Mouse (Mus musculus) stomach, embryonic 15.5 days (tissue): ENCODE data around the gene Obp2b. TPM values are rescaled to one million over a fixed set of nuclear protein-coding genes. Genes with fewer than 3 reads are reported as not detected.

ENCODE experiments used
- ATAC-seq: fragments of 200-750 bp; cut with Nextera tagmentation; 2 replicates; pipeline ENCODE4 v1.8.0; 2017; ENCODE audit warnings: low read depth, moderate number of reproducible peaks, moderate TSS enrichment; ENCODE audit not compliant: insufficient read depth, low FRiP score
- H3K27ac ChIP-seq: fragments of 300-500 bp; sonication (generic); 2 replicates; pipeline ENCODE4 v1.5.1; 2015; ENCODE audit warnings: mild to moderate bottlenecking, inconsistent platforms
- H3K27me3 ChIP-seq: fragments of 300-500 bp; sonication (generic); replicated peaks from 2 replicates; pipeline ENCODE4 v1.6.1; 2015; ENCODE audit warnings: inconsistent platforms
- H3K36me3 ChIP-seq: fragments of 300-500 bp; sonication (generic); 2 replicates; pipeline ENCODE4 v1.6.1; 2015; ENCODE audit warnings: inconsistent platforms
- H3K4me1 ChIP-seq: fragments of 300-500 bp; sonication (generic); 2 replicates; pipeline ENCODE4 v1.6.1; 2015; ENCODE audit warnings: inconsistent platforms
- H3K4me2 ChIP-seq: fragments of 300-500 bp; sonication (generic); 2 replicates; pipeline ENCODE4 v1.6.1; 2015; ENCODE audit warnings: mild to moderate bottlenecking, inconsistent platforms
- H3K4me3 ChIP-seq: fragments of 300-500 bp; sonication (generic); replicated peaks from 2 replicates; pipeline ENCODE4 v1.5.1; 2015; ENCODE audit warnings: inconsistent platforms
- H3K9ac ChIP-seq: fragments of 300-500 bp; sonication (generic); 2 replicates; pipeline ENCODE4 v1.6.1; 2015; ENCODE audit warnings: inconsistent platforms
- H3K9me3 ChIP-seq: fragments of 300-500 bp; sonication (generic); 2 replicates; pipeline ENCODE4 v1.6.1; 2016; ENCODE audit warnings: inconsistent platforms
- WGBS: fragments of 180-500 bp; shearing (Covaris S2); methylation state at CpG from one replicate; pipeline ENCODE4 v1.1.7; 2015; 5-methylcytosine and 5-hydroxymethylcytosine counted together
- polyA plus RNA-seq: library from polyadenylated mRNA; unstranded; fragments of >200 nt; fragmentation: Nextera tagmentation; extraction: Ambion mirVana; gene quantifications from 2 replicates; pipeline ENCODE4 v1.2.1, GENCODE M21; 2015

The Obp2b gene
- polyA plus RNA-seq, 1 experiment from 2014 or later, result not detected

GRCm38 (mm10) chr2:25780921-25781320, 44.1 kb downstream of the Obp2b start:
- H3K4me3 ChIP-seq, result no peak overlapping the region
- H3K27ac ChIP-seq, result no peak overlapping the region
- no peaks in the 10 kb centered on the region for H3K4me1 ChIP-seq
- H3K36me3 ChIP-seq, result no peaks in the 10 kb centered on the region
- H3K27me3 ChIP-seq, result no peaks in the 10 kb centered on the region
- H3K4me2 ChIP-seq, result no peak overlapping the region
- H3K9ac ChIP-seq, result no peak overlapping the region
- 34% methylated on average over 4 of the region's 4 CpGs for WGBS
- ATAC-seq, result no peak
- H3K9me3 ChIP-seq, result no peaks in the 10 kb centered on the region

- H3K9ac ChIP-seq, result no peak within 1 kb of the TSS
- WGBS, result 88% methylated on average over 3 of the region's 3 CpGs
- H3K9me3 ChIP-seq, result no peaks in the 10 kb centered on the region
- H3K4me1 ChIP-seq, result no peaks in the 10 kb centered on the region
- H3K36me3 ChIP-seq, result no peaks in the 10 kb centered on the region
- no peak within 1 kb of the TSS for H3K4me2 ChIP-seq
- no peaks in the 10 kb centered on the region for H3K27me3 ChIP-seq
- no peak for ATAC-seq
- no peak within 1 kb of the TSS for H3K27ac ChIP-seq
- no peak within 1 kb of the TSS for H3K4me3 ChIP-seq
These were observed 45.1 kb downstream of the Obp2b start, which contains the start of gene Gm13539 for GRCm38 (mm10) chr2:25781957-25782356. Gm13539 (plus strand) TSS chr2:25782257.

- Histone ChIP-seq H3K4me1 (no peaks in the 10 kb centered on the region), H3K36me3 (no peaks in the 10 kb centered on the region), H3K27me3 (no peaks in the 10 kb centered on the region), H3K27ac (no peak overlapping the region), H3K4me2 (no peak overlapping the region), H3K9ac (no peak overlapping the region), H3K9me3 (no peaks in the 10 kb centered on the region), H3K4me3 (no peak overlapping the region)
- ATAC-seq, result no peak
- 55% methylated on average over 5 of the region's 5 CpGs for WGBS
These were observed 48.9 kb downstream of the Obp2b start for GRCm38 (mm10) chr2:25785573-25786322.

GRCm38 (mm10) chr2:25789092-25789491, 52.3 kb downstream of the Obp2b start:
- Histone ChIP-seq H3K9me3 (no peaks in the 10 kb centered on the region), H3K4me2 (no peak overlapping the region), H3K36me3 (no peaks in the 10 kb centered on the region), H3K27me3 (no peaks in the 10 kb centered on the region), H3K4me1 (no peaks in the 10 kb centered on the region), H3K27ac (no peak overlapping the region), H3K4me3 (no peak overlapping the region), H3K9ac (no peak overlapping the region)
- 77% methylated on average over 3 of the region's 3 CpGs for WGBS
- no peak for ATAC-seq

Other genes with a start within 250 kb of the Obp2b start
- not detected in 2 replicates for gene Lcn12, start 243.1 kb upstream of the Obp2b start, polyA plus RNA-seq
- 64.4 and 71.4 TPM in 2 replicates for gene Fbxw5, start 236.3 kb upstream of the Obp2b start, polyA plus RNA-seq
- gene C8g, start 235.3 kb upstream of the Obp2b start, polyA plus RNA-seq, result 8.3 and 8.6 TPM in 2 replicates
- 29.4 and 31.2 TPM in 2 replicates for gene Traf2, start 190.1 kb upstream of the Obp2b start, polyA plus RNA-seq
- gene Edf1, start 179.2 kb upstream of the Obp2b start, polyA plus RNA-seq, result 371 and 375 TPM in 2 replicates
- 74.5 and 104 TPM in 2 replicates for gene Mamdc4, start 162.2 kb upstream of the Obp2b start, polyA plus RNA-seq
- gene Phpt1, start 161.8 kb upstream of the Obp2b start, polyA plus RNA-seq, result 144 and 151 TPM in 2 replicates
- gene Ajm1, start 155.3 kb upstream of the Obp2b start, polyA plus RNA-seq, result 1.0 and 1.1 TPM in 2 replicates
- 64.2 and 65.6 TPM in 2 replicates for gene Rabl6, start 128.5 kb upstream of the Obp2b start, polyA plus RNA-seq
- gene Ccdc183, start 119.3 kb upstream of the Obp2b start, polyA plus RNA-seq, result 0.19 and 0.21 TPM in 2 replicates
- 24.3 and 25.0 TPM in 2 replicates for gene Tmem141, start 115.0 kb upstream of the Obp2b start, polyA plus RNA-seq
- 4.0 and 6.2 TPM in 2 replicates for gene Fcna, start 109.0 kb upstream of the Obp2b start, polyA plus RNA-seq
- gene Lcn8, start 83.9 kb upstream of the Obp2b start, polyA plus RNA-seq, result not detected in 2 replicates
- not detected in 2 replicates for gene Lcn5, start 79.1 kb upstream of the Obp2b start, polyA plus RNA-seq
- not detected in 2 replicates for gene Lcn6, start 60.2 kb upstream of the Obp2b start, polyA plus RNA-seq
- not detected in 2 replicates for gene Lcn10, start 54.3 kb upstream of the Obp2b start, polyA plus RNA-seq
- not detected in 2 replicates for gene Obp2a, start 37.0 kb upstream of the Obp2b start, polyA plus RNA-seq
- 79.4 and 83.4 TPM in 2 replicates for gene Bmyc, start 30.3 kb upstream of the Obp2b start, polyA plus RNA-seq
- not detected in 2 replicates for gene Lcn3, start 28.6 kb downstream of the Obp2b start, polyA plus RNA-seq
- not detected in 2 replicates for gene Lcn11, start 40.0 kb downstream of the Obp2b start, polyA plus RNA-seq
- not detected in 2 replicates for gene Gm13539, start 45.2 kb downstream of the Obp2b start, polyA plus RNA-seq
- not detected in 2 replicates for gene Glt6d1, start 78.8 kb downstream of the Obp2b start, polyA plus RNA-seq
- not detected in 2 replicates for gene Lcn9, start 86.1 kb downstream of the Obp2b start, polyA plus RNA-seq
- gene Sohlh1, start 110.2 kb downstream of the Obp2b start, polyA plus RNA-seq, result not detected in 2 replicates
- gene Kcnt1, start 126.7 kb downstream of the Obp2b start, polyA plus RNA-seq, result 0.39 and 0.62 TPM in 2 replicates
- gene Camsap1, start 246.3 kb downstream of the Obp2b start, polyA plus RNA-seq, result 18.6 and 19.0 TPM in 2 replicates